ENCODE assay signal across 24 mouse cellular contexts in the genomic region with DNA sequence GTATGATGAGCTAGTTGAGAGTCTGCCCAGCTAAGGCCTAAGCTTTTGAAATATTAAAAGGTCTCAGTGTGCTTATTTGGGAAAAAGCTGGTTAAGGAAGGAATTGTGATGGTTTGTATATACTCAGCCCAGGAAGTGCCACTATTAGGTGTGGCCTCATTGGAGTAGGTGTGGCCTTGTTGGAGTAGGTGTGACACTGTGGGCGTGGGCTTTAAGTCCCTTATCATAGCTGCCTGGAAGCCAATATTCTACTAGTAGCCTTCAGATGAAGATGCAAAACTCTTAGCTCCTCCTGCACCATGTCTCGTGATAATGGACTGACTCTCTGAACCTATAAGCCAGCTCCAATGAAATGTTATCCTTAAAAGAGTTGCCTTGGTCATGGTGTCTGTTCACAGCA.
DNase-seq lines count a peak whose midpoint lies in the region; ATAC-seq and TF ChIP-seq lines count a peak whose summit lies in the region.
"Had no signal": no experiment of that assay in that cellular context is flagged by ENCODE, and none has a peak within 500 bp of the region (broad histone marks: within the 10 kb centered on the region; RNA-seq: fewer than 3 reads in every experiment).

No protein-coding gene starts in this region.

- no peak overlapping the region for H3K4me3 ChIP-seq in liver, embryonic 11.5 days (ENCODE audit: low read depth, low read length)
- H3K4me3 ChIP-seq in liver, embryonic 14.5 days (ENCODE audit: insufficient read depth in 1 of 2, low read depth in 2 of 2, low read length in 2 of 2): no peak overlapping the region
- H3K4me3 ChIP-seq: forebrain, embryonic 12.5 days; forebrain, embryonic 15.5 days; heart, adult 2 months; heart, embryonic 10.5 days; heart, embryonic 13.5 days; hindbrain, embryonic 12.5 days; hindbrain, embryonic 15.5 days had no signal

- no peak for DNase-seq in liver, embryonic 11.5 days (ENCODE audit: low spot score)
- peak in 1 of 3 experiments; percentile 46 for DNase-seq in liver, embryonic 14.5 days (ENCODE audit: low read depth in 3 of 3, low spot score in 3 of 3)
- no peak for DNase-seq in layer of hippocampus, adult 11-12 months (ENCODE audit: low spot score)
- DNase-seq in gastrocnemius, adult 8-10 months (ENCODE audit: low spot score in 2 of 2): no peak
- DNase-seq in right cerebral cortex, adult 2 months (ENCODE audit: low spot score in 2 of 2): no peak
- DNase-seq: adrenal gland, postnatal 10 days; adrenal gland, postnatal 36 days; B cell, adult 2 months; cerebellum, adult 2 months; cerebellum, postnatal 10 days; cerebellum, postnatal 36 days; gastrocnemius, postnatal 10 days; gastrocnemius, postnatal 36 days; heart, adult 2 months had no signal

- TF ChIP-seq EP300 in liver, embryonic 14.5 days (IDR thresholded peaks at IDR 0.05; ENCODE audit: low read depth): no peak

- WGBS in liver, embryonic 11.5 days: 59% methylated on average over 2 of the region's 2 CpGs
- 32% methylated on average over 2 of the region's 2 CpGs for WGBS in liver, embryonic 14.5 days (ENCODE audit: insufficient replicate concordance)

- ATAC-seq in erythroblast, adult 5-6 weeks (replicated peaks; ENCODE audit: low FRiP score, poor library complexity, severe bottlenecking): peak; percentile 53; the same call in 1 of the 2 replicates
- peak; percentile 40; the same call in 1 of the 2 replicates for ATAC-seq in liver, embryonic 11.5 days (replicated peaks; ENCODE audit: low FRiP score)
- ATAC-seq in liver, embryonic 14.5 days (ENCODE audit: insufficient read depth): peak; percentile 74
- ATAC-seq: forebrain, embryonic 15.5 days; Patski had no signal

- no peaks in the 10 kb centered on the region for H3K27me3 ChIP-seq in liver, embryonic 11.5 days (replicated peaks; ENCODE audit: control insufficient read depth, insufficient read depth, low read length)
- no peaks in the 10 kb centered on the region for H3K27me3 ChIP-seq in liver, embryonic 14.5 days (ENCODE audit: control insufficient read depth, insufficient read depth, low read length)
- H3K27me3 ChIP-seq: CH12.LX; forebrain, embryonic 12.5 days; forebrain, embryonic 15.5 days; heart, embryonic 13.5 days; hindbrain, embryonic 12.5 days; Patski had no signal

- H3K9ac ChIP-seq in liver, embryonic 11.5 days (ENCODE audit: low read depth, low read length): no peak overlapping the region
- H3K9ac ChIP-seq in liver, embryonic 14.5 days (replicated peaks): no peak overlapping the region
- H3K9ac ChIP-seq: forebrain, embryonic 12.5 days; forebrain, embryonic 15.5 days; heart, embryonic 13.5 days; hindbrain, embryonic 12.5 days; hindbrain, embryonic 15.5 days had no signal

- no peaks in the 10 kb centered on the region for H3K9me3 ChIP-seq in liver, embryonic 11.5 days (ENCODE audit: control insufficient read depth, low read length)
- no peaks in the 10 kb centered on the region; the same call in 1 of the 2 replicates for H3K9me3 ChIP-seq in liver, embryonic 14.5 days (ENCODE audit: control insufficient read depth, low read length)
- H3K9me3 ChIP-seq: forebrain, embryonic 12.5 days; forebrain, embryonic 15.5 days; heart, embryonic 10.5 days; heart, embryonic 13.5 days; hindbrain, embryonic 12.5 days; hindbrain, embryonic 15.5 days had no signal

- no peaks in the 10 kb centered on the region for H3K36me3 ChIP-seq in liver, embryonic 11.5 days (ENCODE audit: control insufficient read depth, insufficient read depth, low read length)
- H3K36me3 ChIP-seq in liver, embryonic 14.5 days (replicated peaks; ENCODE audit: control insufficient read depth, insufficient read depth, low read depth): no peaks in the 10 kb centered on the region
- H3K36me3 ChIP-seq: forebrain, embryonic 12.5 days; forebrain, embryonic 15.5 days; G1E; heart, embryonic 10.5 days; heart, embryonic 13.5 days; hindbrain, embryonic 12.5 days; hindbrain, embryonic 15.5 days had no signal

- peaks cover 19% of the 10 kb centered on the region for H3K4me1 ChIP-seq in liver, embryonic 11.5 days (replicated peaks; ENCODE audit: control insufficient read depth, insufficient read depth, low read length)
- peaks cover 30 to 42% of the 10 kb centered on the region in 2 experiments for H3K4me1 ChIP-seq in liver, embryonic 14.5 days (replicated peaks; ENCODE audit: control insufficient read depth in 2 of 2, insufficient read depth in 2 of 2, low read length in 1 of 2)
- H3K4me1 ChIP-seq: forebrain, embryonic 15.5 days; hindbrain, embryonic 15.5 days had no signal

- TF ChIP-seq CTCF in liver, embryonic 14.5 days (IDR thresholded peaks at IDR 0.05; ENCODE audit: low read depth): no peak

- H3K4me2 ChIP-seq in liver, embryonic 11.5 days: no peak overlapping the region
- no peak overlapping the region; the same call in 1 of the 2 replicates for H3K4me2 ChIP-seq in liver, embryonic 14.5 days (ENCODE audit: low read depth)
- H3K4me2 ChIP-seq: forebrain, embryonic 12.5 days; forebrain, embryonic 15.5 days; heart, embryonic 13.5 days; hindbrain, embryonic 12.5 days; hindbrain, embryonic 15.5 days had no signal

- no peak overlapping the region for H3K27ac ChIP-seq in liver, embryonic 11.5 days (ENCODE audit: low read depth, low read length)
- no peak overlapping the region for H3K27ac ChIP-seq in liver, embryonic 14.5 days
- H3K27ac ChIP-seq: forebrain, embryonic 12.5 days; forebrain, embryonic 15.5 days; heart, adult 2 months; heart, embryonic 10.5 days; heart, embryonic 13.5 days; hindbrain, embryonic 12.5 days; hindbrain, embryonic 15.5 days had no signal
